Mouse (Mus musculus) erythroblast, embryonic 14.5 days (primary cell): Measurements from ENCODE around the gene Cenpv.

Source experiments
- GATA1 ChIP-seq: IDR thresholded peaks from 2 replicates; pipeline ENCODE4 v1.6.1; 2012; ENCODE audit warnings: low read length, inconsistent platforms, mixed read lengths
- TAL1 ChIP-seq: IDR thresholded peaks from 3 replicates; pipeline ENCODE4 v1.6.1; 2012; ENCODE audit warnings: low read length, inconsistent platforms, mixed read lengths

DNA sequence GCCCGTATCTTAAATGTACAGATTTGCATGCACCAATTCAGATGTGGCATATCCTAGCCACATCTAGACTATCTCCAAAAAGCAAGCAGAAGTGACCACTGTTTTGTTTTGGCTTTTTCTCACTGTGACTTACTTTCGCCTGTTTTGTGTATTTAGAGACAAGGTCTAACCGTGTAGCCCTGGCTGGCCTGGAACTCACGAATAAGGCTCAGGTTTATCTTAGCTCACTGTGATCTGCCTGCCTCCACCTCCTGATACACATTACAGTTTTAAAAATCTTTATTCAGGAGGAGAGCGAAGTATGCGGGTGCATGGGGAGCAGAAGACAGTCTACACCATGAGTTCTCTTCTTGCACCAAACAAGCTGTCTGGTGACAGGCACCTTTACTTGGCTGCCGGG lies 1.1 kb upstream of the Cenpv start:
- TF ChIP-seq GATA1 (no peak), TAL1 (no peak)
